Mouse (Mus musculus) lung, postnatal 0 days (tissue): ENCODE measurements around the gene Slc38a2.

Experiments
- CTCF ChIP-seq: IDR thresholded peaks from 2 replicates; pipeline ENCODE4 v1.5.1; 2016; ENCODE audit warnings: antibody characterized with exemption, mild to moderate bottlenecking
- EP300 ChIP-seq: IDR thresholded peaks from 2 replicates; pipeline ENCODE4 v1.6.1; 2016; ENCODE audit warnings: antibody characterized with exemption, mild to moderate bottlenecking, control low read depth

GRCm38 (mm10) chr15:96693688-96694087, 5.8 kb downstream of the Slc38a2 start:
- TF ChIP-seq CTCF: no peak
- TF ChIP-seq EP300: no peak
